Mouse (Mus musculus) myocyte (in vitro differentiated cells): ENCODE measurements around the gene Uncx. TPM values are rescaled to one million over a fixed set of nuclear protein-coding genes. Genes with fewer than 3 reads are reported as not detected.

ENCODE experiments used
- H3K27me3 ChIP-seq: one replicate; pipeline ENCODE4 v1.6.1; 2011; ENCODE audit not compliant: control insufficient read depth, insufficient read depth, insufficient read length
- H3K36me3 ChIP-seq: one replicate; pipeline ENCODE4 v1.6.1; 2011; ENCODE audit not compliant: control insufficient read depth, insufficient read depth
- H3K4me2 ChIP-seq: one replicate; pipeline ENCODE4 v1.6.1; 2011; ENCODE audit warnings: low read depth, control low read depth
- H3K4me3 ChIP-seq: one replicate; pipeline ENCODE4 v1.5.1; 2011; ENCODE audit warnings: mild to moderate bottlenecking, control low read depth, moderate library complexity
- H3K79me2 ChIP-seq: one replicate; pipeline ENCODE4 v1.6.1; 2011; ENCODE audit not compliant: control insufficient read depth, insufficient read depth
- H3ac ChIP-seq: one replicate; pipeline ENCODE4 v1.6.1; 2011; ENCODE audit not compliant: control insufficient read depth, insufficient read length
- CEBPB ChIP-seq: IDR thresholded peaks from 2 replicates; pipeline ENCODE4 v1.6.1; 2011; ENCODE audit warnings: mild to moderate bottlenecking, moderate library complexity; ENCODE audit not compliant: poor library complexity, insufficient read depth, severe bottlenecking
- E2F4 ChIP-seq: IDR thresholded peaks from one replicate; pipeline ENCODE4 v1.6.1; 2011; ENCODE audit warnings: mild to moderate bottlenecking, control low read depth, moderate library complexity; ENCODE audit not compliant: insufficient read depth
- MAX ChIP-seq: IDR thresholded peaks from one replicate; pipeline ENCODE4 v1.6.1; 2011; ENCODE audit warnings: low read depth, mild to moderate bottlenecking, control low read depth
- MYOD1 ChIP-seq, 3 experiments: IDR thresholded peaks; one replicate each; pipeline ENCODE4 v1.6.1; 2011; ENCODE audit warnings: control low read depth in 2 of 3, low read depth in 2 of 3, mild to moderate bottlenecking in 2 of 3, moderate library complexity in 1 of 3; ENCODE audit not compliant: insufficient read length in 2 of 3, control insufficient read depth in 1 of 3
- MYOG ChIP-seq, 3 experiments: IDR thresholded peaks; one replicate each; pipeline ENCODE4 v1.6.1; 2011; ENCODE audit warnings: control low read depth in 2 of 3, low read depth in 2 of 3, mild to moderate bottlenecking in 2 of 3; ENCODE audit not compliant: insufficient read length in 2 of 3, control insufficient read depth in 1 of 3, insufficient read depth in 1 of 3
- POLR2A ChIP-seq: IDR thresholded peaks from one replicate; pipeline ENCODE4 v1.6.1; 2011; ENCODE audit warnings: low read depth, mild to moderate bottlenecking, control low read depth, moderate library complexity; ENCODE audit not compliant: insufficient read length
- POLR2AphosphoS2 ChIP-seq: IDR thresholded peaks from one replicate; pipeline ENCODE4 v1.6.1; 2011; ENCODE audit warnings: low read depth, control low read depth; ENCODE audit not compliant: insufficient read length
- REST ChIP-seq: IDR thresholded peaks from one replicate; pipeline ENCODE4 v1.6.1; 2011; ENCODE audit warnings: mild to moderate bottlenecking, control low read depth, moderate library complexity; ENCODE audit not compliant: insufficient read depth, insufficient read length
- SRF ChIP-seq: IDR thresholded peaks from one replicate; pipeline ENCODE4 v1.6.1; 2011; ENCODE audit warnings: low read depth; ENCODE audit not compliant: control insufficient read depth, insufficient read length
- TCF12 ChIP-seq: IDR thresholded peaks from one replicate; pipeline ENCODE4 v1.6.1; 2011; ENCODE audit warnings: mild to moderate bottlenecking, control low read depth; ENCODE audit not compliant: poor library complexity, insufficient read depth, severe bottlenecking
- TCF3 ChIP-seq: IDR thresholded peaks from one replicate; pipeline ENCODE4 v1.6.1; 2011; ENCODE audit warnings: low read depth, control low read depth; ENCODE audit not compliant: insufficient read length
- USF1 ChIP-seq: IDR thresholded peaks from one replicate; pipeline ENCODE4 v1.6.1; 2011; ENCODE audit warnings: low read depth, mild to moderate bottlenecking, control low read depth, moderate library complexity
- polyA plus RNA-seq: library from polyadenylated mRNA; unstranded; fragments of >200 nt; fragmentation: generic; extraction: Trizol; gene quantifications from one replicate; pipeline ENCODE4 v1.2.1, GENCODE M21; 2012; ENCODE audit warnings: missing spikeins

The Uncx gene
- polyA plus RNA-seq, 1 experiment: not detected

- no peak overlapping the region for H3K4me2 ChIP-seq
- H3ac ChIP-seq: no peak overlapping the region
These were observed 14.5 kb downstream of the Uncx start for GRCm38 (mm10) chr5:139557531-139558467.

GRCm38 (mm10) chr5:139558468-139558804 is 15.1 kb downstream of the Uncx start:
- TF ChIP-seq REST (no peak), MYOD1 (IDR thresholded peaks at IDR 0.05; ENCODE audit: control insufficient read depth in 1 of 3, insufficient read length in 2 of 3, low read depth in 2 of 3) (peak in 1 of 3 experiments; percentile 23), MYOG (IDR thresholded peaks at IDR 0.05; ENCODE audit: control insufficient read depth in 1 of 3, insufficient read depth in 1 of 3, insufficient read length in 2 of 3, low read depth in 2 of 3) (peak in 1 of 3 experiments; percentile 30), USF1 (no peak)
- Histone ChIP-seq H3ac (no peak overlapping the region), H3K79me2 (no peaks in the 10 kb centered on the region), H3K27me3 (peaks cover 53% of the 10 kb centered on the region), H3K4me2 (no peak overlapping the region), H3K4me3 (no peak overlapping the region), H3K36me3 (no peaks in the 10 kb centered on the region)

More at GRCm38 (mm10) chr5:139557531-139558467, 14.5 kb downstream of the Uncx start:
- H3K27me3 ChIP-seq: peaks cover 55% of the 10 kb centered on the region
- no peak overlapping the region for H3K4me3 ChIP-seq
- TF ChIP-seq SRF (no peak), MYOD1 (IDR thresholded peaks at IDR 0.05; ENCODE audit: control insufficient read depth in 1 of 3, insufficient read length in 2 of 3, low read depth in 2 of 3) (no peak), E2F4 (no peak), POLR2AphosphoS2 (no peak), CEBPB (no peak), TCF12 (no peak), MAX (no peak), POLR2A (no peak), MYOG (IDR thresholded peaks at IDR 0.05; ENCODE audit: control insufficient read depth in 1 of 3, insufficient read depth in 1 of 3, insufficient read length in 2 of 3, low read depth in 2 of 3) (no peak), TCF3 (no peak), REST (no peak), USF1 (no peak)
- no peaks in the 10 kb centered on the region for H3K79me2 ChIP-seq
- H3K36me3 ChIP-seq: no peaks in the 10 kb centered on the region

- H3K36me3 ChIP-seq: no peaks in the 10 kb centered on the region
- TF ChIP-seq TCF12 (no peak), SRF (no peak), TCF3 (no peak), MYOD1 (IDR thresholded peaks at IDR 0.05; ENCODE audit: control insufficient read depth in 1 of 3, insufficient read length in 2 of 3, low read depth in 2 of 3) (no peak), REST (no peak), USF1 (no peak), E2F4 (no peak), POLR2AphosphoS2 (no peak), CEBPB (no peak), POLR2A (no peak), MYOG (IDR thresholded peaks at IDR 0.05; ENCODE audit: control insufficient read depth in 1 of 3, insufficient read depth in 1 of 3, insufficient read length in 2 of 3, low read depth in 2 of 3) (no peak), MAX (no peak)
- no peak overlapping the region for H3K4me3 ChIP-seq
- no peak overlapping the region for H3ac ChIP-seq
- peaks cover 49% of the 10 kb centered on the region for H3K27me3 ChIP-seq
- no peak overlapping the region for H3K4me2 ChIP-seq
- no peaks in the 10 kb centered on the region for H3K79me2 ChIP-seq
These were observed 15.8 kb downstream of the Uncx start for GRCm38 (mm10) chr5:139558917-139559660.

GRCm38 (mm10) chr5:139559782-139560181 is 16.5 kb downstream of the Uncx start:
- peaks cover 46% of the 10 kb centered on the region for H3K27me3 ChIP-seq
- no peak overlapping the region for H3K4me3 ChIP-seq
- no peak for TF ChIP-seq POLR2A
- TF ChIP-seq SRF: no peak
- TF ChIP-seq REST: no peak
- no peak for TF ChIP-seq TCF3
- no peak for TF ChIP-seq MAX
- TF ChIP-seq USF1: no peak
- TF ChIP-seq MYOG (IDR thresholded peaks at IDR 0.05; ENCODE audit: control insufficient read depth in 1 of 3, insufficient read depth in 1 of 3, insufficient read length in 2 of 3, low read depth in 2 of 3): no peak
- TF ChIP-seq E2F4: no peak
- TF ChIP-seq TCF12: no peak
- no peak for TF ChIP-seq CEBPB
- no peak for TF ChIP-seq POLR2AphosphoS2
- TF ChIP-seq MYOD1 (IDR thresholded peaks at IDR 0.05; ENCODE audit: control insufficient read depth in 1 of 3, insufficient read length in 2 of 3, low read depth in 2 of 3): no peak
- H3ac ChIP-seq: no peak overlapping the region
- peak overlapping the region; percentile 2 for H3K4me2 ChIP-seq
- no peaks in the 10 kb centered on the region for H3K36me3 ChIP-seq
- no peaks in the 10 kb centered on the region for H3K79me2 ChIP-seq
